Mouse (Mus musculus) frontal cortex, postnatal 25 days (tissue): Measurements from ENCODE around the gene Galr2.

Source experiments
- DNase-seq, 2 experiments: peaks; one replicate each; pipeline ENCODE4 v3.0.0; 2022; ENCODE audit warnings: low spot score in 2 of 2

Gene Galr2

DNA sequence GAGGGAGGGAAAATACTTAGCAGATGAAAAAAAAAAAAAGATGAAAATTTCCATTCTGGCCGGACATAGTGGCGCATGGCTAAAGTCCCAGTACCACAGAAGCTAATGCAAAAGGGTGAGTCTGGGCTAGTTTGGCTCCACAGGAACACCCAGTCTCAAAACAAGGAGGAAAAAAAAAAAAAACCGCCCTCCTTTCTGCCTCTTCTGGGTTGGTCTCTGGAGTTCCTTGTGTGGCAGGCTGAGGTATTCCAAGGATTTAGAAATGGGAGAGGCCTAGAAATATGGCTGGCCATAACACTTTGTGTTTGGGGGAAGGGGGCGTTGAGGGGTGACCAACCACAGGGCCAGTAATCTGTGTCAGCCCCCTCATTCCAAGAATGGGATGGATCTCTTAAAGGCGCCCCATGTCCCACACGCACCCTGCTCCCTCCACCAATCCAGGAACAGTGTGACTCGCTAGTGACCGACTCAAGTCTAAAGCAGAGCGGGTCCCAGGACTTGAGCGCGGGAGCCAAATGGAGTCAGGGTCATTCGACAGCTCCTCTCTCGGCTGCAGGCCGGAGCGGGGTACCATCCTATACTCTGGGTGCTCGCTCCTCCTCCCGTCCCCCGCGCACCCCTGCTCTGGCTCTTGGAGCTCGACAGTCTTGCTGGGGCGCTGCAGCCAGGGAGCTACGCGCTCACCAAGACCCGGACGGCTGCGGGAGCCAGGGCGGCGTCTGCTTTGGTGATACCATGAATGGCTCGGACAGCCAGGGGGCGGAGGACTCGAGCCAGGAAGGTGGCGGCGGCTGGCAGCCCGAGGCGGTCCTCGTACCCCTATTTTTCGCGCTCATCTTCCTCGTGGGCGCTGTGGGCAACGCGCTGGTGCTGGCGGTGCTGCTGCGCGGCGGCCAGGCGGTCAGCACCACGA is at the start of gene Galr2:
Gene Galr2 (plus strand): TSS at position 189 of the 913 bp plus-strand sequence.
- DNase-seq = no peak

GRCm38 (mm10) chr11:116232427-116232826 is 48.3 kb upstream of the Galr2 start:
- no peak for DNase-seq

GRCm38 (mm10) chr11:116234901-116235300 is 45.8 kb upstream of the Galr2 start:
- no peak for DNase-seq

DNA sequence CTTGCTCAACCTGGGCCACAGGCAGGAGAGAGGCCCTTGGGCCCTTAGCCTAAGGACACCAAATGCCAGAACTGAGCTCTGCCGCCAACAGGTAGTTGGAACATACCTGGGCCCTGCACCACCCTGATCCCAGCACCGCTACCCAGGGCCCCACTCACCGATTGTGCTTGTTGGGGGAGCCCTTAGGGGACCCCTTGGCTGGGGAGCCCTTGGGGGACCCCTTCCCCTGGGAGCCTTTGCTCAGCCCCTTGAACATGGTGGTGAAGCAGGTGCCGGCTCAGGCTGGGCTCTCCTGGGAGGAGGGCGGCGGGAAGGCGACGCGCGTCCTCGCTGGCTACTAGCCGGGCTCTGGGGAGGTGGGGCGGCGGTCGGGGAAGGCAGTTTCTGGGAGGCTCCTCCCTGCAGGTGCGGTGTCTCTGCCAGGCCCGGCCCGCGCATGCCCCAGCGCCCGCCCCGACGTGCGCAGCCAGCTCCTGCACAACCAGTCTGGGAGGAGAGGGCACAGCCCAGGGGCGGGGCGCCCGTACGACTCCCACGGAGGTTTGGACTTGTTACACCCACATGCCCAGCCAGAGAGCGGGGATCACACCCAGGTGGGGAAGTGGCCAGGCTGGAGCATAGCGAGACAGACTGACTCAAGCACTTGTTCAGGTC is 42.9 kb upstream of the Galr2 start, which contains the start of gene Evpl:
Gene Evpl (minus strand): TSS at position 336 of the 654 bp plus-strand sequence.
- DNase-seq = no peak

DNA sequence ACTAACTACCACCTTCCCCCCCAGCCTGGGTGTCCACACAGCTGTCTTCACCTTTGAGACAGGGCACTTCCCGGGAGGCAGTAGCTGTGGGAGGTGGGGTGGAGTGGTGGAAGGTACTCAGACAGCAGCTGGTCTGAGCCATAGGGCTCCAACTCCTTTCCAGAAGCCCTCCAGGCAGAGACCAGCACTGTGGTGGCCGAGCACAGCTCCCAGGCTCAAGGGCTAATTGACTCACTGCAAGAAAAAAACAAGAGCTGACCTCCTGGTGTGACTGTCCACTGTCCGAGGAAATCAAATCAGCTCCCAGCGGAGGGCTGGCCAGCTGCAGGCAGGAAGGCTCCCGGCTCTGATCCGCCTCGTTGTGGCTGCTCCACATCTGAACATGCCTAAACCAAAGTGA is 40.9 kb upstream of the Galr2 start:
- no peak for DNase-seq

GRCm38 (mm10) chr11:116241744-116242235 is 38.9 kb upstream of the Galr2 start:
- no peak for DNase-seq

DNA sequence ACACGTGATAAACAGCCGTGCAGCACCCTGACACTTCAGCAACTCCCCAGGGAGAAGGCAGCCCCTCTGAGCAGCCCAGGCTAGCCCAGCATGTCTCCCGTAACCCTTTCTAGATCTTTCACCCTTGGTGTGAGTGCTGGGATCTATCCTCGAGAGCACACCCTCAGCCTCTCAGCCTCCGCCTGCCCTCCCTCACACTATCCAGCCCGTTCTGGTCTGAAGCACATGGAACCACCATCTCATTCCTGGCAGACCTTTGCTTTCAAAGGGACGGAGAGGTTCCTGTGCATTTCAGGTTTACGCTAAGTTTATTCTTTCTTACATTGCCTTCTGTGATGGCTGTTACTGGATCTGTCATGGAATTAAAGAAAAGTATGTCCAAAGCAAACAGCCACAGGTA is 36.2 kb upstream of the Galr2 start:
- DNase-seq = no peak

DNA sequence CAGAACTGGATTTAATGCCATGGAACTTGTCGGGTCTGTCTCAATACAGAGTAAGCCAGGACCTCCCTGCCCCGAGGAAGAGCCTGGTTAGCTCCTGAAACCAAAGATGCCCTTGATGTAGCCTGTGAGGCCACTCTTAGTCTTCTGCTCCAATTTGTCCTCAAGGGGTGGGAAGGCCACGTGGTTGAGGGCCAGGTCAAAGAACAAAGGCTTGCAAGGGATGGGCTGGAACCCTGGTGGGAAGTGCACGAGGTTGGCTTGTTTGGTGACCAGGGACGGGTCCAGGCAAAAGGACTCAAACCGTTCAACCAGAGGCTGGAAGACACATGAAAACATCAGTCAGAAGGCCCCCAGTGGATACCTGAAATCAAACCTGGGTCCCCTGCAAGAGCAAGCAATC is 35.1 kb upstream of the Galr2 start:
- DNase-seq = no peak

- no peak for DNase-seq
These were observed 33.1 kb upstream of the Galr2 start for GRCm38 (mm10) chr11:116247502-116248222.

- no peak for DNase-seq
These were observed 29.8 kb upstream of the Galr2 start for GRCm38 (mm10) chr11:116250898-116251297.

- DNase-seq = no peak
These were observed 27.6 kb upstream of the Galr2 start for GRCm38 (mm10) chr11:116253076-116253600.

GRCm38 (mm10) chr11:116254627-116255026 is 26.1 kb upstream of the Galr2 start:
- no peak for DNase-seq

DNA sequence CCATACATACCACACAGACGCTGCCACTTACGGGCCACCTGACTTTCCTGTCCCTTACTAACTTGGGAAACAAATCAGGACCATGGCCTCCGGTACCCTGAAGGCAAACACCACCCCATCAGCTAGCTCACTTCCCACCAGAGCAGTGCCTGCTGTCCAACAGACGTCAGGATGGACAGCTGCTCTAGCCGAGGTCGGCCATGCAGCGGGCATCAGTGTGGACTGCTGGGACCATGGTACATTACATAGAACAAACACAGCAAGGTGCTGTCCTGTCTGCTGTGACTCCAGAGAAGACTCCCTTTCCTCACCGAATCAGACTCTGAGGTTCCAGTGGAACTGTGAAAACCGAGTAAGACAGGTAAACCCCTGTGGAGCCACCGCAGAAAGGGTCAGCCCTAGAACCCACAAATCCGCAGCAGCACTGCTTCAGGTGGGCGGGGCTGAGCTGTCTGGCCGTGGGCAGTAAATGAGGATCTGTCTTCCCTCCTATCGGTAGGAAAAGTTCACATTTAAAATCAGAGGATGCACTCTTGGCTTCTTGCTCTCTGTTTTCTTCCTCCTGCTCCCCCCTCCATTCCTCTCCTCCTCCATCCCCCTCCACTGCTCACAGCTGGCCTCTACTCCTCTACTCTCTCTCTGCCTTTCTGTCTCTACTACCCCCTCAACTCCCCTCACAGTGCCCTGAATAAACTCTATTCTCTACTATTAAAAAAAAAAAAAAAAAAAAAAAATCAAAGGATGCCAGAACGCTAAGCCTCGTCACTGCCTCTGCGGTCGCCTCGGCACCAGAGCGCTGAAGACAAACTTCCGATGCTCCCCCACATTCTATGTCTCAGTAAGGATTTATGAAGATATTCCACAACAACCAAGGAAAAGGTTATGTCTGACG is 25.4 kb upstream of the Galr2 start:
- DNase-seq = no peak

DNA sequence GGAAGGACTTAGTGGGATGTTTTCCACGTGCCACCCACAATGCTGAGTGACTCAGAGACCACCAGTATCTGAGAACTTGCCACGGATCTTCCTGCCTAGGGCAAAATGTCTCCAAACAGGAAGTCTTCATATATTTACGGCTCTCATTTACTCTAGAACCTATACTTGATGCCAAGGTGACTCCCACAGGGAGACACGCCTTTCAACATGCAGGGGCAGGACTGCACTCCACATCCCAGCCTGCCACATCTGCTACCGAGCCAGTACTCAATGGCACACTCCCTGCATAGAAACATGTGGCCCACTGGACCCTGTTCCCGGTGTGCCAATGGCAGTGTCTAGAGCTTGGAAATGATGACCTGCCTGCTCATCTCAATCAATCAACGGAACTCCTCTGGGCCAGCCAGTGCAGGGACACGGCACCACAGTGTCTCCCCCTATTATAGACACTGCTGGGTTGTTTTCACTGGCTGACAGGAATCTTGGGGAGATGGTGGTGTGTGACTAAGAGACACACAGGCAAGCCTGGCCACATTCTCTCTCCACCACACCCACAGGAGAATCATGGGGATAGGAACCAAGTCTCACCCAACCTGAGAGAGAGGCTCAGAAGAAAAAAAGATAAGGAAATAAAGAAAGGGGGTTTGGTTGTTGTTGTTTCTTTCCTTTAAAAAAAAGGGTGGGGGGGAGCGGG is 24.6 kb upstream of the Galr2 start:
- DNase-seq = no peak

- DNase-seq = no peak
These were observed 21.3 kb upstream of the Galr2 start for GRCm38 (mm10) chr11:116259461-116259860.

GRCm38 (mm10) chr11:116260259-116260658 is 20.5 kb upstream of the Galr2 start:
- DNase-seq = no peak

- DNase-seq = no peak
These were observed 15.4 kb upstream of the Galr2 start for GRCm38 (mm10) chr11:116265352-116265751.

GRCm38 (mm10) chr11:116265850-116266249 is 14.9 kb upstream of the Galr2 start:
- DNase-seq = no peak

DNA sequence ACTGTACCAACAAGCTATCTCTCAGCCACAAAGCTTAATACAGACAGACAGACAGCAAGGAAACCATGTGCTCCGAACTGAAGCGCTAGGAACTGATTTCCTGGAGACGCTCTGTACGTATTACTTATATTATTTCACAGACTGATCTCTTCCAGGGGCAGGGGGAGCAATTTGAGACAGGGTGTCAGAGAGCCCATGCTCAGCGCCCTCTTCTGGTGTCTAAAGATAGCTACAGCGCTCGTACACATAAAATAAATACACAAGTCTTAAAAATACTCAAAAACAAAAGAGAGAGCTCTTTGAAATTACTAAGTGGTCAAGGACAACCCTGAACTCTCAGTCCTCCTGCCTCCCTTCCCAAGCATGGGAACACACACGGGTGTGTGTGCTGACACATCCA is 13.1 kb upstream of the Galr2 start:
- DNase-seq = no peak

- DNase-seq = no peak
These were observed 12.4 kb upstream of the Galr2 start for GRCm38 (mm10) chr11:116268313-116268712.
